Mouse (Mus musculus): ENCODE data around the gene Hmcn2.

DNA sequence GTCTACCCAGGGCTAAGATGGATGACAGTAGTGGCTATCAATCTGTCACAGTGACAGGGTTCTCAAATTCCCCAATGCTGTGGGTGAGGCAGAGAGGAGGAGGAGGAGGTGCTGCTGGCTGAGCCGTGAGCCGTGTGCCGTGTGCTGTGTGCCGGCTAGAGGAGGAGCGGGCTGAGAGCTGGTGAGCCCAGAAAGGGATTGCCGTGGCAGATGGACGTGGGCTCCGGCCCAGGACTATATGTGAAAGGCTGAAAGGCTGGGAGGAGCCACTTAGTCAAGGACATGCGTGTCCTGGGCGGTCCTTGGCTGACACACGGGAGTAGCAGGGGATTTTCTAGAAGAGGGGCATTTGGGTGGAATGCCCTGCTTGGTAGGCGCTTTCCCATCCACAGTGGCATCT, 31.3 kb upstream of the Hmcn2 start:
- TF ChIP-seq CTCF (IDR thresholded peaks at IDR 0.05; ENCODE audit: extremely low read depth, insufficient read length, insufficient replicate concordance, low read depth, low read length) (no peak), POLR2A (IDR thresholded peaks at IDR 0.05; ENCODE audit: low read depth, low read length) (no peak)
